Mouse (Mus musculus) hindbrain, postnatal 0 days (tissue): ENCODE results near the gene Grm7. TPM values are rescaled to one million over a fixed set of nuclear protein-coding genes. Genes with fewer than 3 reads are reported as not detected.
A peak's percentile ranks its signal among the peaks of the same experiment; 100 is the strongest.

ENCODE experiments used
- ATAC-seq: fragments of 200-750 bp; cut with Nextera tagmentation; 2 replicates; pipeline ENCODE4 v1.8.0; 2017; ENCODE audit warnings: mild to moderate bottlenecking, moderate TSS enrichment, moderate library complexity
- DNase-seq: peaks from one replicate; pipeline ENCODE4 v3.0.0-alpha.2; 2015; ENCODE audit warnings: low spot score
- H3K27ac ChIP-seq: fragments of 300-500 bp; sonication (generic); 2 replicates; pipeline ENCODE4 v1.5.1; 2014; ENCODE audit warnings: mild to moderate bottlenecking
- H3K27me3 ChIP-seq: fragments of 300-500 bp; sonication (generic); 2 replicates; pipeline ENCODE4 v1.6.1; 2014; ENCODE audit warnings: low read length, mixed read lengths; ENCODE audit not compliant: insufficient read depth
- H3K36me3 ChIP-seq: fragments of 300-500 bp; sonication (generic); 2 replicates; pipeline ENCODE4 v1.6.1; 2014; ENCODE audit warnings: low read length, mixed read lengths; ENCODE audit not compliant: insufficient read depth
- H3K4me1 ChIP-seq: fragments of 300-500 bp; sonication (generic); 2 replicates; pipeline ENCODE4 v1.6.1; 2014; ENCODE audit warnings: antibody characterized with exemption, low read length, mixed read lengths; ENCODE audit not compliant: insufficient read depth
- H3K4me2 ChIP-seq: fragments of 300-500 bp; sonication (generic); 2 replicates; pipeline ENCODE4 v1.6.1; 2014; ENCODE audit warnings: low read depth, mild to moderate bottlenecking, low read length, moderate library complexity, mixed read lengths
- H3K4me3 ChIP-seq: fragments of 300-500 bp; sonication (generic); 2 replicates; pipeline ENCODE4 v1.5.1; 2014; ENCODE audit warnings: low read length
- H3K9ac ChIP-seq: fragments of 300-500 bp; sonication (generic); replicated peaks from 2 replicates; pipeline ENCODE4 v1.6.1; 2014; ENCODE audit warnings: mild to moderate bottlenecking, low read length, moderate library complexity, mixed read lengths
- H3K9me3 ChIP-seq: fragments of 300-500 bp; sonication (generic); 2 replicates; pipeline ENCODE4 v1.6.1; 2016; ENCODE audit warnings: low read length, mixed read lengths
- CTCF ChIP-seq: IDR thresholded peaks from 2 replicates; pipeline ENCODE4 v1.5.1; 2016; ENCODE audit warnings: antibody characterized with exemption, control low read depth, low read depth
- WGBS: fragments of 180-500 bp; shearing (Covaris S2); extraction: QIAGEN DNeasy Blood & Tissue Kit; methylation state at CpG from one replicate; pipeline ENCODE4 v1.1.7; 2014; 5-methylcytosine and 5-hydroxymethylcytosine counted together
- polyA plus RNA-seq: library from polyadenylated mRNA; unstranded; fragments of >200 nt; fragmentation: Nextera tagmentation; extraction: Ambion mirVana; gene quantifications from 2 replicates; pipeline ENCODE4 v1.2.1, GENCODE M21; 2015
- total RNA-seq: library from RNA; depleted of rRNA; stranded (reverse); fragments of >200 nt; gene quantifications from 2 replicates; pipeline ENCODE4 v1.2.3, GENCODE M21; 2014

The Grm7 gene
- total and polyA plus RNA-seq, 2 experiments from 2014 or later: 25.9 to 57.6 TPM

GRCm38 (mm10) chr6:111054001-111054975, 408.9 kb downstream of the Grm7 start:
- H3K4me2 ChIP-seq: no peak overlapping the region
- H3K27me3 ChIP-seq: no peaks in the 10 kb centered on the region
- H3K9ac ChIP-seq: no peak overlapping the region
- TF ChIP-seq CTCF: no peak
- H3K4me1 ChIP-seq: no peaks in the 10 kb centered on the region
- H3K4me3 ChIP-seq: no peak overlapping the region
- no peaks in the 10 kb centered on the region for H3K36me3 ChIP-seq
- DNase-seq (peak; percentile 53), ATAC-seq (no peak)
- H3K9me3 ChIP-seq: no peaks in the 10 kb centered on the region
- no peak overlapping the region for H3K27ac ChIP-seq
- 53% methylated on average over 7 of the region's 7 CpGs for WGBS

GRCm38 (mm10) chr6:111057798-111058197, 412.4 kb downstream of the Grm7 start:
- no peaks in the 10 kb centered on the region for H3K4me1 ChIP-seq
- no peak overlapping the region for H3K4me3 ChIP-seq

DNA sequence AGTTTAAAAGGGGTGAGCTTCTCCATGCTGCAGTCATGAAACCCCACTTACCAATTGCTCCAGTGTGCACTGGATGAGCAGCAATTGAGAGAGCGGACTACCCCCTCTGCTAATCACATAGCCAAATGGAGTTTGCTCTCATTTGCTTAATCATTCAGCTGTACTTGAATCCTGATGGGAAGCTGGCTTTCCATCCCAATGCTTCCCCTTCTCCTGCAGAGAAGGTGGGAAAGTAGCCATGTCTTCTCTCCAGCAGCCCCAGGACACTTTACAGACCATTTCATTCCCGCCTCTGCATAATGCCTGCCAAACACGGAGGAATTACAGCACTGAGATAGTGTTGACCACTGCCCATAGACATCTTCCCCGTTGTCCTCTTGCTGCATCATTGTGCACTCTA, 414.6 kb downstream of the Grm7 start:
- WGBS: 45% methylated on average over 4 of the region's 4 CpGs
- Histone ChIP-seq H3K9ac (no peak overlapping the region), H3K4me1 (no peaks in the 10 kb centered on the region), H3K27ac (no peak overlapping the region), H3K4me3 (no peak overlapping the region), H3K4me2 (no peak overlapping the region), H3K36me3 (no peaks in the 10 kb centered on the region), H3K27me3 (no peaks in the 10 kb centered on the region), H3K9me3 (no peaks in the 10 kb centered on the region)
- no peak for TF ChIP-seq CTCF
- DNase-seq: peak; percentile 73
- peak; percentile 55; the same call in 1 of the 2 replicates for ATAC-seq

More at GRCm38 (mm10) chr6:111057798-111058197, 412.4 kb downstream of the Grm7 start:
- no peak for ATAC-seq
- Histone ChIP-seq H3K27ac (no peak overlapping the region), H3K4me2 (no peak overlapping the region), H3K27me3 (no peaks in the 10 kb centered on the region), H3K36me3 (no peaks in the 10 kb centered on the region), H3K9me3 (no peaks in the 10 kb centered on the region), H3K9ac (no peak overlapping the region)
- DNase-seq: no peak
- WGBS: 87% methylated on average over 3 of the region's 3 CpGs
- TF ChIP-seq CTCF: peak; percentile 35

DNA sequence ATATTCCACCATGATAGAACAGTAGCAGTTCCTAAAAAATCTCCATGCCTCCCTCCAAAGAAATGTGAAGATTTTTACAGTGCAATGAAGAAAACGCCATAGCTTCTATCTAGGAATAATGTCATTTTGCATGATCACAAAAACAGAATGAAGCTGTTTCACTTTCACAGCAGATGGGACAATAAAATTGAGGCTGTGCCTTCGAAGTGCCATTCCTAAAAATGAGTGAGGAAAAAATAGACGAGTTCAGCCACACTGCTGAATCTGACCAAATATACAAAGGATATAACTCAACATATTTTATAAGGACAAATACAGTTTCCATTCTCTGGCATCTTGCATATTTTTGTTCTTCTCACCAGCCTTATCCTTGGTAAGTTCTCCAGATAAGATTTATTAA, 439.2 kb downstream of the Grm7 start:
- DNase-seq: no peak
- WGBS: 87% methylated on average over 3 of the region's 3 CpGs
- Histone ChIP-seq H3K27me3 (no peaks in the 10 kb centered on the region), H3K4me1 (no peaks in the 10 kb centered on the region), H3K4me2 (no peak overlapping the region), H3K4me3 (no peak overlapping the region), H3K9ac (no peak overlapping the region), H3K9me3 (no peaks in the 10 kb centered on the region), H3K36me3 (no peaks in the 10 kb centered on the region), H3K27ac (no peak overlapping the region)
- no peak for TF ChIP-seq CTCF
- no peak for ATAC-seq

- no peak for ATAC-seq
- 90% methylated on average over 1 of the region's 1 CpGs for WGBS
- H3K4me3 ChIP-seq: no peak overlapping the region
- no peaks in the 10 kb centered on the region for H3K36me3 ChIP-seq
- H3K9me3 ChIP-seq: no peaks in the 10 kb centered on the region
- DNase-seq: no peak
- H3K4me1 ChIP-seq: no peaks in the 10 kb centered on the region
- no peak overlapping the region for H3K4me2 ChIP-seq
- no peak overlapping the region for H3K27ac ChIP-seq
- H3K27me3 ChIP-seq: no peaks in the 10 kb centered on the region
- no peak for TF ChIP-seq CTCF
- no peak overlapping the region for H3K9ac ChIP-seq
Measured at GRCm38 (mm10) chr6:111094818-111095217, 449.4 kb downstream of the Grm7 start.

- no peaks in the 10 kb centered on the region for H3K4me1 ChIP-seq
- H3K9ac ChIP-seq: no peak overlapping the region
- ATAC-seq (no peak), DNase-seq (peak; percentile 24)
- H3K4me2 ChIP-seq: no peak overlapping the region
- H3K9me3 ChIP-seq: no peaks in the 10 kb centered on the region
- H3K4me3 ChIP-seq: no peak overlapping the region
- no peak for TF ChIP-seq CTCF
- H3K27ac ChIP-seq: no peak overlapping the region
- H3K36me3 ChIP-seq: no peaks in the 10 kb centered on the region
- WGBS: 45% methylated on average over 1 of the region's 1 CpGs
- no peaks in the 10 kb centered on the region for H3K27me3 ChIP-seq
Measured at GRCm38 (mm10) chr6:111105485-111105884, 460.1 kb downstream of the Grm7 start.

- 80% methylated on average over 1 of the region's 1 CpGs for WGBS
- DNase-seq: no peak
- H3K9ac ChIP-seq: no peak overlapping the region
Measured at GRCm38 (mm10) chr6:111161037-111161436, 515.7 kb downstream of the Grm7 start.

More at GRCm38 (mm10) chr6:111161037-111161436, 515.7 kb downstream of the Grm7 start:
- no peak overlapping the region for H3K27ac ChIP-seq
- H3K4me3 ChIP-seq: no peak overlapping the region
- H3K36me3 ChIP-seq: no peaks in the 10 kb centered on the region
- no peak for TF ChIP-seq CTCF
- no peaks in the 10 kb centered on the region for H3K4me1 ChIP-seq
- H3K4me2 ChIP-seq: no peak overlapping the region
- H3K27me3 ChIP-seq: no peaks in the 10 kb centered on the region
- H3K9me3 ChIP-seq: no peaks in the 10 kb centered on the region
- no peak for ATAC-seq
